Mouse (Mus musculus): Measurements from ENCODE around the gene Gm11037. TPM values are rescaled to one million over a fixed set of nuclear protein-coding genes. Genes with fewer than 3 reads are reported as not detected.

The Gm11037 gene
- polyA plus RNA-seq, 1 experiment from 2014 or later: not detected

Other genes with a start within 250 kb of the Gm11037 start
- gene 4930402H24Rik, start 227.1 kb upstream of the Gm11037 start, polyA plus RNA-seq (2014; fragmentation: Nextera tagmentation; extraction: Ambion mirVana): 61.6 and 63.2 TPM in 2 replicates
- gene Atrn, start 227.0 kb upstream of the Gm11037 start, polyA plus RNA-seq (2014; fragmentation: Nextera tagmentation; extraction: Ambion mirVana): 10.8 and 11.5 TPM in 2 replicates
- 5.5 and 7.4 TPM in 2 replicates for gene Gfra4, start 90.4 kb upstream of the Gm11037 start, polyA plus RNA-seq (2014; fragmentation: Nextera tagmentation; extraction: Ambion mirVana)
- gene Adam33, start 69.7 kb upstream of the Gm11037 start, polyA plus RNA-seq (2014; fragmentation: Nextera tagmentation; extraction: Ambion mirVana): 0.37 and 0.72 TPM in 2 replicates
- gene Siglec1, start 46.7 kb upstream of the Gm11037 start, polyA plus RNA-seq (2014; fragmentation: Nextera tagmentation; extraction: Ambion mirVana): 0.04 and 0.12 TPM in 2 replicates
- 4.5 and 5.0 TPM in 2 replicates for gene Hspa12b, start 6.2 kb upstream of the Gm11037 start, polyA plus RNA-seq (2014; fragmentation: Nextera tagmentation; extraction: Ambion mirVana)
- gene 1700037H04Rik, start 26.6 kb downstream of the Gm11037 start, polyA plus RNA-seq (2014; fragmentation: Nextera tagmentation; extraction: Ambion mirVana): 126 and 130 TPM in 2 replicates
- 10.3 and 10.8 TPM in 2 replicates for gene Cenpb, start 46.6 kb downstream of the Gm11037 start, polyA plus RNA-seq (2014; fragmentation: Nextera tagmentation; extraction: Ambion mirVana)
- gene Cdc25b, start 53.5 kb downstream of the Gm11037 start, polyA plus RNA-seq (2014; fragmentation: Nextera tagmentation; extraction: Ambion mirVana): 108 and 115 TPM in 2 replicates
- gene Spef1, start 53.8 kb downstream of the Gm11037 start, polyA plus RNA-seq (2014; fragmentation: Nextera tagmentation; extraction: Ambion mirVana): 5.8 and 6.0 TPM in 2 replicates
- gene Ap5s1, start 73.6 kb downstream of the Gm11037 start, polyA plus RNA-seq (2014; fragmentation: Nextera tagmentation; extraction: Ambion mirVana): 27.6 and 29.0 TPM in 2 replicates
- gene Mavs, start 100.6 kb downstream of the Gm11037 start, polyA plus RNA-seq (2014; fragmentation: Nextera tagmentation; extraction: Ambion mirVana): 14.3 and 15.2 TPM in 2 replicates
- 58.2 and 58.5 TPM in 2 replicates for gene Pank2, start 129.0 kb downstream of the Gm11037 start, polyA plus RNA-seq (2014; fragmentation: Nextera tagmentation; extraction: Ambion mirVana)
- gene Rnf24, start 219.4 kb downstream of the Gm11037 start, polyA plus RNA-seq (2014; fragmentation: Nextera tagmentation; extraction: Ambion mirVana): 11.0 TPM in 2 replicates